Mouse (Mus musculus) liver, embryonic 14.5 days (tissue): ENCODE measurements around the gene Smg6. TPM values are rescaled to one million over a fixed set of nuclear protein-coding genes. Genes with fewer than 3 reads are reported as not detected.

Source experiments
- ATAC-seq: fragments of 200-750 bp; cut with Nextera tagmentation; 2 replicates; pipeline ENCODE4 v1.8.0; 2017; ENCODE audit warnings: moderate number of reproducible peaks, mild to moderate bottlenecking, moderate library complexity; ENCODE audit not compliant: insufficient read depth
- DNase-seq, 3 experiments: peaks; one replicate each; pipeline ENCODE4 v3.0.0-alpha.2; 2012 to 2013; ENCODE audit warnings: low read depth in 3 of 3, low spot score in 3 of 3
- H3K27ac ChIP-seq: fragments of 300-500 bp; sonication (generic); 2 replicates; pipeline ENCODE4 v1.5.1; 2014; ENCODE audit warnings: moderate library complexity, mild to moderate bottlenecking, control low read depth, inconsistent platforms
- H3K27me3 ChIP-seq: fragments of 300-500 bp; sonication (generic); 2 replicates; pipeline ENCODE4 v1.6.1; 2014; ENCODE audit warnings: mild to moderate bottlenecking, low read length, moderate library complexity; ENCODE audit not compliant: control insufficient read depth, insufficient read depth
- H3K36me3 ChIP-seq: fragments of 300-500 bp; sonication (generic); replicated peaks from 2 replicates; pipeline ENCODE4 v1.6.1; 2014; ENCODE audit warnings: low read depth; ENCODE audit not compliant: control insufficient read depth, insufficient read depth
- H3K4me1 ChIP-seq, 2 experiments: fragments of 200-500 bp in 1 of 2; fragments of 300-500 bp in 1 of 2; sonication (generic) in 1 of 2; replicated peaks; 2 replicates each; pipeline ENCODE4 v1.6.1; 2012 to 2014; ENCODE audit warnings: antibody characterized with exemption in 1 of 2, inconsistent platforms in 1 of 2, low read length in 1 of 2; ENCODE audit not compliant: control insufficient read depth in 2 of 2, insufficient read depth in 2 of 2
- H3K4me2 ChIP-seq: fragments of 300-500 bp; sonication (generic); 2 replicates; pipeline ENCODE4 v1.6.1; 2014; ENCODE audit warnings: low read depth, mild to moderate bottlenecking, control low read depth, moderate library complexity
- H3K4me3 ChIP-seq, 2 experiments: fragments of 200-500 bp in 1 of 2; fragments of 300-500 bp in 1 of 2; sonication (generic) in 1 of 2; 2 replicates each; pipeline ENCODE4 v1.5.1; 2012 to 2014; ENCODE audit warnings: low read depth in 2 of 2, low read length in 2 of 2, mild to moderate bottlenecking in 2 of 2, control low read depth in 1 of 2, inconsistent platforms in 1 of 2, moderate library complexity in 1 of 2; ENCODE audit not compliant: insufficient read depth in 1 of 2
- H3K9ac ChIP-seq: fragments of 300-500 bp; sonication (generic); replicated peaks from 2 replicates; pipeline ENCODE4 v1.6.1; 2014; ENCODE audit warnings: mild to moderate bottlenecking, control low read depth, moderate library complexity
- H3K9me3 ChIP-seq: fragments of 300-500 bp; sonication (generic); 2 replicates; pipeline ENCODE4 v1.6.1; 2016; ENCODE audit warnings: low read length, mixed read lengths; ENCODE audit not compliant: control insufficient read depth
- CTCF ChIP-seq: IDR thresholded peaks from 2 replicates; pipeline ENCODE4 v1.5.1; 2016; ENCODE audit warnings: antibody characterized with exemption, low read depth, control low read depth
- EP300 ChIP-seq: IDR thresholded peaks from 2 replicates; pipeline ENCODE4 v1.6.1; 2016; ENCODE audit warnings: antibody characterized with exemption, low read depth
- WGBS: fragments of 180-500 bp; shearing (Covaris S2); extraction: QIAGEN DNeasy Blood & Tissue Kit; methylation state at CpG from one replicate; pipeline ENCODE4 v1.1.7; 2014; ENCODE audit not compliant: insufficient replicate concordance; 5-methylcytosine and 5-hydroxymethylcytosine counted together
- polyA plus RNA-seq, 2 experiments: library from polyadenylated mRNA; depleted of rRNA in 1 of 2; stranded (reverse) in 1 of 2; unstranded in 1 of 2; fragments of >200 nt; fragmentation: Nextera tagmentation in 1 of 2; extraction: Ambion mirVana in 1 of 2; gene quantifications; 2 replicates each; pipeline versions ENCODE4 v1.2.1 to v1.2.3; 2012 to 2014

Gene Smg6
- polyA plus RNA-seq, 2 experiments, result 3.2 to 5.9 TPM

DNA sequence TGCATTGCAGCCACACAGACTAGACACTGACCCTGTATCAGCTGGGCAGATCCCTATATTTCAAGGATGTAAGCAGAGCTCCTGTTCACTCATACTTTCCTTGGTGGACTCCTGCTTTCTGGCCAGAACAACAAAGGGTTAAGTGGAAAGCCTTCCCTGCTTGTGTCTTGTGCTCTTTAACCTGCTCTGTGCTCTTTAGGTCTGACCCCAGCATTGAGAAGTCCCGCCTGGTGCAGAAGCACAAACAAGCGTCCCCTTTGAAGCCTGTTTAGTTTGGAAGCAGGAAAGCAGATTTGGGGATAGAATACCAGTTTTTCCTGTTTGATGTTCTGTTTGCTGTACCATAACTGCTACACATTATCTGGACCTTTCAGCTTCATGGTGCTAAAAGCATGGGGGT, 232.3 kb downstream of the Smg6 start:
- H3K4me2 ChIP-seq, result no peak overlapping the region
- DNase-seq (no peak), ATAC-seq (no peak)
- 62% methylated on average over 2 of the region's 2 CpGs for WGBS
- no peaks in the 10 kb centered on the region for H3K36me3 ChIP-seq
- H3K4me3 ChIP-seq, result no peak overlapping the region
- no peaks in the 10 kb centered on the region for H3K9me3 ChIP-seq
- H3K9ac ChIP-seq, result no peak overlapping the region
- TF ChIP-seq CTCF (no peak), EP300 (no peak)
- H3K27me3 ChIP-seq, result no peaks in the 10 kb centered on the region
- peaks cover 0 to 15% of the 10 kb centered on the region in 2 experiments; a peak in 2 of 4 replicates for H3K4me1 ChIP-seq
- H3K27ac ChIP-seq, result no peak overlapping the region

- Histone ChIP-seq H3K9ac (no peak overlapping the region), H3K4me2 (no peak overlapping the region), H3K27ac (no peak overlapping the region), H3K27me3 (no peaks in the 10 kb centered on the region), H3K36me3 (no peaks in the 10 kb centered on the region), H3K4me1 (peaks cover 0 to 13% of the 10 kb centered on the region in 2 experiments; a peak in 2 of 4 replicates), H3K4me3 (no peak overlapping the region), H3K9me3 (no peaks in the 10 kb centered on the region)
- WGBS, result 89% methylated on average over 14 of the region's 14 CpGs
- ATAC-seq, result no peak
- no peak for DNase-seq
- TF ChIP-seq CTCF, result no peak
- no peak for TF ChIP-seq EP300
Measured at GRCm38 (mm10) chr11:75158432-75158831, 232.8 kb downstream of the Smg6 start.

DNA sequence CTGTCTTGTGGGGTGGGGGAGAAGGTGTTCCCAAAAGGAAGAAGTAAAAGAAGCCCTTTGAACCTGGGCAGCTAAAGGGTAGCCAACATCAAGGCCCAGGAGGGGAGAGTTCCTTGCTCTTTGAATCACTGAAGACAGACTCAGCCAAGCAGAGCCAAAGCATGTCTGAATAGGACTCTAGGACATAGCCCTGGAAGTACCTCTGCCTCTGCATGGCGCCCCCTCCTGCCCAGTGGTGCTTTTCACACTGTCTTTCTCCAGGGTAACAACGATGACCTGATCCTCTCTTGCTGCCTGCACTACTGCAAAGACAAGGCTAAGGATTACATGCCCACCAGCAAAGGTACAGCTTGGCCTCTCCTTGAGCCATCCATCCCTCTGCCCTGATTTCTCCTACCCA, 233.9 kb downstream of the Smg6 start:
- WGBS, result 47% methylated on average over 2 of the region's 2 CpGs
- TF ChIP-seq EP300 (no peak), CTCF (peak; percentile 72)
- Histone ChIP-seq H3K4me1 (peaks cover 0 to 7% of the 10 kb centered on the region in 2 experiments; a peak in 2 of 4 replicates), H3K36me3 (no peaks in the 10 kb centered on the region), H3K9me3 (no peaks in the 10 kb centered on the region), H3K4me3 (no peak overlapping the region), H3K9ac (no peak overlapping the region), H3K27me3 (peaks cover 1% of the 10 kb centered on the region), H3K4me2 (no peak overlapping the region), H3K27ac (no peak overlapping the region)
- no peak for DNase-seq
- ATAC-seq, result no peak

DNA sequence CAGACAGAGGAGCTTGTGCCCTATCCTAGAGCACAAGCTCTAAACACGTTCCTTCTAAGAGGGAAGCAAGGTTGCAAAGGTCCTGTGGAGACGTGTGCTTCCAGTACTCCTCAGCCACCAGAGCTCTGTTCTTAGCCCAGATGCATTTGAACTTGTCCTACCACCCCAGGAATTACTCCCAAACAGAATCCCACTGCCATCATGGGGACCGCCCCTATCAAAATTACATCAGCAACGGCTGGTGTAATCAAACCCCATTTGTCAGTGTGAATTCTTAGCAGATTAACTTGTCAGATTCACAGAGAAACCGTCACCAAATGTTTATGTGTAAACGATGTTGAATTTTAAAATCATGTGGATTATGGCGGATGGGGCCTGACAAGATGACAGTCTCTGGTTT, 235.3 kb downstream of the Smg6 start:
- ATAC-seq, result no peak
- no peak for DNase-seq
- Histone ChIP-seq H3K4me1 (peaks cover 0 to 6% of the 10 kb centered on the region in 2 experiments; a peak in 2 of 4 replicates), H3K4me2 (no peak overlapping the region), H3K9me3 (no peaks in the 10 kb centered on the region), H3K9ac (no peak overlapping the region), H3K27ac (no peak overlapping the region), H3K36me3 (no peaks in the 10 kb centered on the region), H3K27me3 (peaks cover 15% of the 10 kb centered on the region), H3K4me3 (no peak overlapping the region)
- TF ChIP-seq EP300 (no peak), CTCF (no peak)
- whole genome bisulfite sequencing, result 71% methylated on average over 7 of the region's 7 CpGs

DNA sequence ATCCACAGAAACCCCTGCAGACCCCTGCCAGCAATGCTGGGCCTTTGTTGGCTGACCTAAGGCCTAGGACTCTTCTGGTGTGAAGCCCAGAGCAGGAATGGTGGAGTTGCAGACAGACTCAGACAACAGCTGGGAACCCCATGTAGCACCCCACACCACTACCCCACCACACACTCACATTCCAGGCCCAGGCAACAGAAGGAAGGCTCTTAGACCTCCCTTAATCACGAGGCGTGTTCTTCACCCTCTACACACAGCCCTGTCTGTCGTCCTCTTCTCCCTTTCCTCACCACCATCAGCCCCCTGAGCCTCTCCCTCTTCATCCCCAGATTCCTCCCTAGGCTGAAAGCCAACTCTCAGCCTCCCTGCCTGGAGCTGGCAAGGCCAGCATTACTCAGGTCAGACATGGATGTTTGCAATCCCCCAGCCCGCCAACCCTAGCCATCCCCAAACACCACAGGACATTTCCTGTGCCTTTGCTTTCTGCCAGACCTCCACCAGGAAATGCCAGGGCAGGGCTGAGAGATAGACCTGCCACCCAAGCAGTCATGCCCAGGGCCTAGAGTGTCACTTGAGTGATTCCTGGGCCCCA, 235.9 kb downstream of the Smg6 start:
- Histone ChIP-seq H3K4me3 (no peak overlapping the region), H3K27ac (no peak overlapping the region), H3K36me3 (no peaks in the 10 kb centered on the region), H3K4me1 (peaks cover 0 to 4% of the 10 kb centered on the region in 2 experiments; a peak in 2 of 4 replicates), H3K27me3 (peaks cover 21% of the 10 kb centered on the region), H3K9ac (no peak overlapping the region), H3K9me3 (no peaks in the 10 kb centered on the region), H3K4me2 (no peak overlapping the region)
- ATAC-seq, result no peak
- DNase-seq, result no peak
- TF ChIP-seq EP300, result no peak
- TF ChIP-seq CTCF, result no peak
- 53% methylated on average over 4 of the region's 4 CpGs for WGBS
